Mouse (Mus musculus) heart, adult 18-20 months (tissue): ENCODE results near the gene Itih2. TPM values are rescaled to one million over a fixed set of nuclear protein-coding genes. Genes with fewer than 3 reads are reported as not detected.

ENCODE experiments used
- DNase-seq, 2 experiments: peaks; one replicate each; pipeline ENCODE4 v3.0.0; 2021 to 2022; ENCODE audit warnings: mixed read lengths in 1 of 2
- long read RNA-seq, 2 experiments: library from polyadenylated mRNA; stranded (forward); transcript quantifications; one replicate each; pipeline ENCODE4 v2.0.0; 2021
- total RNA-seq, 2 experiments: library from RNA; stranded (reverse); gene quantifications; 2 replicates each; pipeline ENCODE4 v1.2.3; 2021

Gene Itih2
- under 1 TPM; 0.35 to 0.85 TPM for total RNA-seq
- long read RNA-seq, experiment 1, result 0 reads
- long read RNA-seq, experiment 2, result 0 reads

GRCm38 (mm10) chr2:10131296-10131695, at the start of gene Itih2:
Gene Itih2 (minus strand): TSS chr2:10131396.
- no peak for DNase-seq

- DNase-seq, result peak in 1 of 2 experiments; percentile 18
These were observed 38.8 kb upstream of the Itih2 start for GRCm38 (mm10) chr2:10169991-10170390.

DNA sequence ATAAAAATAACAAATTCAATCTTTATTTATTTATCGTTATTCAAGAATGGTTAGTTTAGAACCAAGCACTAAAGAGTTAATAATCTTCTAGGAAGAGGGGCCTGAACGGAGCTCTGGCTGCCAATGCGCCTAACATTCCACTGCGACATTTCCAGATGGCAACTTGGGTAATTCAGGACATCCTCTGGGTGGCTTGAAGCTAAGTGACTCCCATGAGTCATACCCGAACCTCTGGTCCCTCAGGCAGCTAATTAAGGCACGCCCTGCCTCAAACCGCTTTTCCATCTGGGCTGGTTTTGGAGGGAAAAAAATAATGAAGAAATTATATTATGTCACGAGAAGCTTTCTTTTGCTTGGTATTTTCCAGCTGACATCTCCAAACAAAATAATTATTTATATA, 36.8 kb upstream of the Itih2 start:
- peak in 1 of 2 experiments; percentile 45 for DNase-seq

- no peak for DNase-seq
These were observed 36.1 kb upstream of the Itih2 start for GRCm38 (mm10) chr2:10167283-10167682.

DNA sequence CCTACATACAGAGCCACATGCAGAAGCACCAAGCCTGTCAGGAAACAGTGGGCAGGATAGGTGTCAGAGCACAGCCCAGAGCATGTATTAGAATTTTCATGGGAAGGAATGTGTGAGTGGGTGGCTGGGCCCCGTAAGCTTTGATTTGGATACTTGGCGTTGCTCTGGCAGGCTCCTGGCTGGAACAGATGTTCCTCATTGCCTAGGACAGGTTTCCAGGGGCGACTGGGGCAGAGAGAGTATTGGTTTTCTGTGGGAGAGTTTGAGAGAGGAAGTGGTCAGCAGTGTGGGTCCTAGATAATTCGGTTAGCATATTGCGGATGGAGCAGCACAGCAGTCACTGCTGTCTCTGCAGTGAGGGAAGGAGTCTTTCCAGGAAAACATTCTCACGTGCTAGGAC, 35.4 kb upstream of the Itih2 start:
- DNase-seq, result no peak

DNA sequence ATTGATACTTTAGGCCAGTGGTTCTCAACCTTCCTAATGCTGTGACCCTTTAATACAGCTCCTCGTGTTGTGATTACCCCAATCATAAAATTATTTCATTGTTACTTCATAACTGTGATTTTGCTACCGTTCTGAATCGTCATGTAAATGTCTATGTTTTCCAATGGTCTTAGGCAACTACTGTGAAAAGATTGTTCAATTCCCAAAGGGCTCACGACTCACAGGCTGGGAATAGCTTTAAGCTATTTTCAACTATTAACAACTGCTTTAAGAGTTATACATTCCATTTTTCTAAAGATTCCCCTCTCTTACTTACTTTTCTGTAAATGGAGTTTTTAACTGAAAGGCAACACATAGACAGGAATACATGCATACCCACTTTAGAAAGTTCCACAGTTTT, 30.8 kb upstream of the Itih2 start:
- no peak for DNase-seq

- peak in 1 of 2 experiments; percentile 15 for DNase-seq
These were observed 26.0 kb upstream of the Itih2 start for GRCm38 (mm10) chr2:10157184-10157583.

- DNase-seq, result peak; percentile 49 to 61
These were observed 22.2 kb upstream of the Itih2 start, which contains the start of gene Itih5 for GRCm38 (mm10) chr2:10153201-10154075. Gene Itih5 (plus strand): TSS chr2:10153571.

- DNase-seq, result no peak
These were observed 21.4 kb upstream of the Itih2 start for GRCm38 (mm10) chr2:10152590-10152989.

DNA sequence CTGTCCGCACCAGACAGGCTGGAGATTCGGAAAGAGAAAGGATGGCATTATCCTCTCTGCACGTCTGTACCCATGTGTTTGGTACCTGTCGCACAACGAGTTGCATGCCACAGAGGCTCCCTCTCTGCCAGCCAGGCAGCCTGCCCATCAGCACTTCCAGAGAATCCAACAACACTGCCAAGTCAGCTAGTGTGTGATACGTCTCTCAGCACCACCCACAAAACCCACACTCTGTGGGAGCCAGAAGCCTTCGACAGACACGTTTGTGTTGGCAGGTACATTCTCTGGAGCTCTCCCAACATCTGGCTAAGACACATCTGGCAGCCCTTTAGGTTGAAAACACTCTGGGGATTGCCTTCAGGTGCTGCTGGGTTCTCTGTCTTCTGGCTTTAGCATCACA, 16.0 kb upstream of the Itih2 start:
- peak in 1 of 2 experiments; percentile 11 for DNase-seq

DNA sequence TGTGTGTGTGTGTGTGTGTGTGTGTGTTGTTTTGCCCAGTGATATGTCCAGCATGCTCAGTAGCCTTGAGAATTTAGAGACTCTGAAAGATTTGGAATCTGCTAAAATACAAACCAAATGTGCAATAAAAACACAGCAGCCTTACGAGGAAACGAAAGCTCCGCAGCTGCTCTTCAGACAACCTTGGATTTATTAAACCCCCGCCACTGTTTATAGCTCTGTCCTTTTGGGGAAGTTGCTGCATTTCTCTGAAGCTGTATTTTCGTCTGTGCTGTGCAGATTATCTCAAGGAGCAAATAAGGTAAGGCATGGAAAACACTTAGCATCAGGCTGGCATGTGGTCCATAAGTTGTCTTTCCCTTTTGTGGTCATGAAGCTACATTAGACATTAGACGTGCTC, 14.3 kb upstream of the Itih2 start:
- DNase-seq, result no peak

DNA sequence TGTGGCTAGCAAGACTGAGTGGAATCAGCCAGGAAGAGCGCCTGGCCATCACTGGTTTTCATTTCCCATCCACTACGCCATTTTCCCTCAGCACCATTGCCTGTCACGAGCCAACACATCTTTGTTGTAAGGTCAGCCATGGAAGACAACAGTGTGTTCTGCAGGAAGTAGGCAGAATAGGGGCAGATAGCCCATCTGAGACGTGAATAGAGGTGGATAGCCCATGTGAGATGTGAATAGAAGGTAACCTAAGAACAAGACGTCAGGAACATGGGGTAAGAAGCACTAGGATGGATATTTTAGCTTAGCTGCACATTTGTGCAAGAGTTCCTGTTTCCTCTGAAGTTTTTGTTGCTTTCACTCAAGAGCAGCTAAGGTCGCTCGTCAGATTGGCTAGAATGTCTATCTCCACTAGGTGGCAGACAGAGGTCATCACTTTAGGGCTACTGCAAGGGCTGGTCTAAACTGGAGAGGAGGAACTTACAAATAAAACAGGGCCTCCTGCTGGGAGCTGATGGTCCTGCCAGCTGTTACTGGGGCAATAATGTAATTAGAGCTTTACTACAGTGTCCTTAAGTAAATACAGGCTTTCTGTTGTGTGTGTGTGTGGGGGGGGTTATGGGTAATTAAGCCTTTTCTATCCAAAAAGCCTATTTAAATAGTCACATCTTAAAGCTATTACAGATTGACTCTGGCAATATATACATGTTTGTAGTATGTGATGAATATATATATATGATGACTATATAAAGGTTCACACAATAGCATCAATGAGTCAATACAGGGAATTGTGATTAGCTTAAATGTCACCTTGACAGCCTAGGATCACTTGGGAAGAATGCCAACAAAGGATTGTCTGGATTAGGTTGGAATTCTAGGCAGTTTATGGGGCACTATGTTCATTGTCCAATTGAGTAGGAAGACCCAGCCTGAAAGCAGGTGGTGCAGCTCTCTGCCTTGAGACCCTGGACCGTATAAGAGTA, 11.6 kb upstream of the Itih2 start:
- DNase-seq, result peak; percentile 79 to 81

DNA sequence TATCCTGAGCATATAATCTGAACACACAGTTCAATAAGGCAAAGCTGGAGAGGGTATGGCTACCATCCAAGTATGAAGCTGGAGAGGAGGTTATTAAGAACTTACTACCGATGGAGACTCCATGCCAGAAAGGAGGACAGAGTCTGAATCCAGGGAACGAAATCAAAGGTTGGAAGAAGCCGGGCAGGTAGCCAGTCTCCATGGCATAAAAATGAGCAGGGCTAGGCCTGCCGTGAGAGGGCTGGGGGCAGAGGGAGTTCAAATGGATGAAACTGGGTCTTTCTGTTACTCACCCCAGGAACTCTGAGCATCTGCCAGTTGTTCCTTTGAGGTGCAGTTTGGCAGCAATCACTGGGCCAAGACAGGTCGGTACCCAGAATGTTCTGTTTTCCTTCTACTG, 9.3 kb upstream of the Itih2 start:
- DNase-seq, result no peak

- no peak for DNase-seq
These were observed 6.1 kb upstream of the Itih2 start for GRCm38 (mm10) chr2:10137320-10137719.

- DNase-seq, result no peak
These were observed 2.7 kb upstream of the Itih2 start for GRCm38 (mm10) chr2:10133941-10134340.

GRCm38 (mm10) chr2:10132128-10132527, 932 bp upstream of the Itih2 start:
- DNase-seq, result no peak

DNA sequence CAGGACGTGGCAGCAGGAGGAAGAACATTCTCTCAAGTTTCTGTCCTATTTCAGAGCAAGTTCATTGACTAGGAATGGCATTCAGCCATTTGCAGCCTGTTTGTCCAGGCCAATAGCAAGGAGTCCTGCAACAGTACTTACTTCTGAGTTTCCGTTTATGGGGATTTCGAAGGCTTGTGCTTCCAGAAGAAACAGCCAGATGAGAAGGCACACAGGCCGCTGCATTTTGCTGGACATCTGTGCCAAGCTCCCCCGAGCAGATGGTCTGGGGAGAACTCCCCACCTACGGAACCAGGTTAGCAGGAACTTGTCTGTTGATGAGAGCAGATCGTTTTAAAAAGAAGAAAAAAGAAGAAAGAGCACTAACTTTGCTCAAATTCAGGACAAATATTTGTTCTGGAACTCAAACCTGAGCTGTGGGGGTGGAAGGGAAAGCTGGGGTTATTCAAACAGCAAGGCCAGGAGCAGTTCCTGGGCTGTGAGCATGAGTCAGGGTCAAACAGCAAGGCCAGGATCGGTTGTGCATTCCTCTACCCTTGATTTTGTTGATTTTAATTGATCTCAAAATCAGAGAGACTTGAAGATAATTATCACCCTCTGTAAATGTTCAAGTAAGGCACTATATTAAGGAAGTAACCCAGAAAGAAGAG, 730 bp downstream of the Itih2 start:
- peak; percentile 10 to 20 for DNase-seq

DNA sequence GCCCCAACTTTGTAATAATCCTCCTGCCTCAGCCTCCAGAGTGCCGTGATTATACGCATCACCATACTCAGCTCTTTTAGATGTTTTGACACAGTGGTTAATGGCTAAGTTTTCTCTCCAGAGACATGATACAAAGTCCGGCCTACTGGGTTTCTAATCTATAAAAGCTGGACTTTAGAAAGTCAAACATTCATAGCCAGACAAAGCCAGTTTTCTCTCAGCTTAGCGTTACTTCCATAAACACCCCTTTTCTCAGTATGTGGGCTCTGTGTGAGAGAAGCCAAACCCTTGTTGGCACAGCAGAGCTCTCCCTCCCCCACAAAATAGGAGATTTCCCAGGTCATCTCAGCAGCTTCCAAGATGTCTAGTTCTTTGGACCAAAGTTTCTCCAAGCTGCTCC, 2.6 kb downstream of the Itih2 start:
- no peak for DNase-seq

GRCm38 (mm10) chr2:10127471-10127870, 3.7 kb downstream of the Itih2 start:
- no peak for DNase-seq

- DNase-seq, result no peak
These were observed 5.1 kb downstream of the Itih2 start for GRCm38 (mm10) chr2:10126122-10126521.

DNA sequence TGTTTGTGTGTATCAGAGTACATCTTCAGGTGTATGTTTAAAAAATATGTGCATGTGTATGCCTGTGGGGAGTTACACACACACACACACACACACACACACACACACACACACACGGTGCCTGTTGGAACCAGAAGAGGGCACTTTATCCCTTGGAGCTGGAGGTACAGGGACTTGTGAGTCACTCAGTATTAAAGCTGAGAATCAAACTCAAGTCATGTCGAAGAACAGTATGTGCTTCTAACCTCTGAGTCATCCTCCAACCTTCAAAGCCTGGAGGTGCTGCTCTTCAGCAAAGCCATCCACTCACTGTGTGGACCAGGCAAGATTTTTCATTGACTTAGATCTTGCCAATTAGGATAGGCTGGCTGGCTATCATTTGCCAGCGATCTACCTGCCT, 9.4 kb downstream of the Itih2 start:
- DNase-seq, result no peak

DNA sequence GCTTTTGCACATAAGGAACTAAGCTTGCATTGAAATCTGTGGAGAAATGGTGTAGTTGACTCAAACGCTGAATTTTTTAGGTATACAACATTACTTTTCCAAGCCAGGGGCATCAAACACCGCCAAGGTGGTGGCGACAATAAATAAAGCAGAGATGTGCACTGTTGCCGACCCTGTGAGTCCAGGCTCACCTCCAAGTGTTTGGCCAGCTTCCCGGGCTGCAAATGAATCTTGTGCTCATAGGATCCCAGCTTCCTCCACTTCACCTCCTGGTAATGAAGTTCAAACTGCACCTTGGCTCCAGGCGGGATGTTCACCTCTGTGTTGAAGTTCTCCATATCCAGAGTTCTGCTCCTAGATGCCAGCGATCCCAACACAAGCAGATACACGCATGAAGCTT, 11.9 kb downstream of the Itih2 start:
- DNase-seq, result no peak
